Mouse (Mus musculus) CH12F3 (cell line): Measurements from ENCODE around the gene Gmip.

Source experiments
- in situ Hi-C: fragments of 300-500 bp; cut with MboI; formaldehyde crosslinking; loops from 2 replicates; pipeline ENCODE4 v1.14.3; 2020; ENCODE audit warnings: low sequenced_read_pairs

The Gmip gene

DNA sequence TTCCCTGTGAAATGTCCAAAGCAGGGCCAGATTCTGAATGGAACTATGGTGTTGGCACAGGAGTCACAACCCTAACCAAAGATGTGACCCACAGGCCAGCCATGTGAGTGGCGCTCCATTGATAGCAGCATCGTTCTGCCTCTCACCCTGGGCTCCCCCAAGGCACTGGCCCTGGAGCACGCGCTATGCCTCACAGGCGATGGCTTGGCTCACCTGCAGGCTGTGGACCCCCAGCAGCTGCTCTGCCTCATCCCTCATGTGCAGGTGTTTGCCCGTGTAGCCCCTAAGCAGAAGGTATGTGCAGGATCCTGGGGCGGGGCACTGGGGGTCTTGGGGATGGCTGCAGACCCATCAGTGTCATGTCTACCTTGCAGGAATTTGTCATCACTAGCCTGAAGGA, 5.1 kb upstream of the Gmip start:
- in situ Hi-C loops, result no loop called here

DNA sequence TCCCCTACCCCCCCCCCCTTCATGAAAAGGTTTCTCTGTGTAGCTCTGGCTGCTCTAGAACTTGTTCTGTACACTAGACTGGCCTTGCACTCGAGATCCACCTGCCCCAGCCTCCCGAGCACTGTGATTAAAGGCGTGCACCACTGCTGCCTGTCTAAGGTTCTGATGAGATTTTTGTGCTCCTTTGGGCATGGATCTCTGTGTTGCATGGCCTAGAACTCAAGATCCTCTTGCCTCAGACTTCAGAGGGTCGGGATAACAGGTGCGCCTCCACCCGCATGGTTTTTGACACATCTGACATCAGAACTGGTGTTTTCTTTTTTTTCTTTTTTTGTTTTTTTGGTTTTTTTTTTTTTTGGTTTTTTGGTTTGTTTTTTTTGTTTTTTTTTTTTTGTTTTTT, 3.9 kb upstream of the Gmip start:
- in situ Hi-C loops, result no loop called here

DNA sequence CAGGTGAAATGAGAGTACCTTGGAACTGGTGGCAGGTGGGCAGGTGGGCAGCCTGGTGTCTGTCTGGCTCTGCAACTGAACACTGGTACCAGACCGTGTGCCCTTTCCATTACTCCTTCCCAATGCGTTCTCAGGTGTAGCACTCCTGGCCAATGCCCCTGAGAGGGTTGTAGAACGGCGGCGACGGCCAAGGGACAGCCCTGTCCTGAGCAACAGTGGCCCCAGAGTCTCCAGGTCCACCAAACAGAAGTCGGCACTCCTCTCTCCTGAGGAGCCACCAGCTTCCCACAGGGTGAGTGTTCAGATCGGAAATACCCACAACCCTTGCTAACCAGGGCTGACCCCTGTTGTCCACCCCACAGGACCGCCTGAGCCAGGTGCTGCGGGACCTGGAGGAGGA, 3.4 kb upstream of the Gmip start:
- in situ Hi-C loops, result no loop called here

DNA sequence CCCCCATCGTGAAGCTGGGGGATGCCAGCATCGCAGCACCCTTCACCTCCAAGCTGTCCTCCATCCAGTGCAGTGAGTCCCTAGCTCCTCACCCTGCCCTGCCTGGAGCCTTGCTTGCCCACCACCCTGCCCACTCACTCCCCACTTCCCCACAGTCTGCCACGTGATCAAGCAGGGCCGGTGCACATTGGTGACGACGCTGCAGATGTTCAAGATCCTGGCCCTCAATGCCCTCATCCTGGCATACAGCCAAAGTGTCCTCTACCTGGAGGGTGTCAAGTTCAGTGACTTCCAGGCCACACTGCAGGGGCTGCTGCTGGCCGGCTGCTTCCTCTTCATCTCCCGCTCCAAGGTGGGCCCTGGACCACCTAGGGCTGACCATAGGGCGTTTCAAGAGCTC, 3.0 kb upstream of the Gmip start:
- in situ Hi-C loops, result no loop called here

DNA sequence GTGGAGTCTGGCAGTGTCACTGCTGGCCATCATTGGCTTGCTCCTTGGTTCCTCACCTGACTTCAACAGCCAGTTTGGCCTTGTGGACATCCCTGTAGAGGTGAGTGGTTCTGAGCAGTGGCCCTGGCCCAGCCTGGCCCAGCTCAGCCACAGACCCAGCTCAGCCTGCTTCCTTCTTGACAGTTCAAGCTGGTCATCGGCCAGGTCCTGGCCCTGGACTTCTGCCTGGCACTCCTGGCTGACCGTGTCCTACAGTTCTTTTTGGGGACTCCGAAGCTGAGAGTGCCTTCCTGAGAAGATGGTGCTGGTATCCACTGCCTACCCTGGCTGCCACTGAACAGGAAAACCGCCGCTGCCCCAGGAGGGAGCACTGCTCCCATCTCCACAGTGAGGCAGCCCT, 1.2 kb upstream of the Gmip start:
- in situ Hi-C loops, result no loop called here

DNA sequence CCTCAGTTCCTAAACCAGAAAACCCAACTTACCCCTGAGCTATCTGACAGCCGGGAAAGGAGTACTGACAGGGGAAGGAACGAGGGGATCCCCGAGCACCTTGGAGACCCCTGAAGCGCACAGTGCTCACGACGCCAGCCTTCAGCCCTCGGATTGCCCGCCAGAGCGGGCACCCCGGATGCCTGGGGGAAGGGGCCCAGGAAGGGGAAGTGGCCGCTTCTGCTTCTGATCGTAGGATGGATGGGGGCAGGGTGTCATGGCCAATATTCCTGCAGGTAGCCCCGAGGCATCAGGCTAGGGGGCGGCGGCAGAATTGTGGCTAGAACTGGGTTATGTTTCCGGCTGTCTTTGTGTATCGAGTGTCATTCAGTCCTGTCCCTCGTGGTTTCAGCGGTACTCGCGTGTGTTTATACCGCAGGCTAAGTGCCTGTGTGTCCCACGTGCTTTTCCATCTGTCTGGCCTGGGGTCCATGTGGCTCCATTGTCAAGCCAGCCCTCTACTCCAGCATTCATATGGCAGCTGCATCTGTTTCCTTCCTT, 455 bp downstream of the Gmip start:
- in situ Hi-C loops, result no loop called here

DNA sequence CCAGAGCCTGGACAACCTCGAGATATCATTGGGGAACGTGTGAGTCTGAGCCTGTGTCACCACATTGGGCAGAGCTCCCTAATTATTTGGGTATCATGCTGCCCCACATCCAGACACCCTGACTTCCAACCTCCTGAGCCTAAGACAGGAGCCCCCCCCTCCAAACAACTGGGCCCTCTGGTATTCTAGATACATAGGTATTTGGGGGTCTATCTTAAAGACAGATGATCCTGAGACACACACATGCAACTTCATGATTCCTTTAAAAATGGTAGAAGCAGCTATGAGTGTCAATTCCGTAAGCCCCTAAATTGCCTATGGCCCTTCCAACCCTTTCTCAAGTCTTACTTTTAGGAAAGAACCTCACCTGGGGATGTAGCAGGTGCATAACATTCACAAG, 1.3 kb downstream of the Gmip start:
- in situ Hi-C loops, result no loop called here

DNA sequence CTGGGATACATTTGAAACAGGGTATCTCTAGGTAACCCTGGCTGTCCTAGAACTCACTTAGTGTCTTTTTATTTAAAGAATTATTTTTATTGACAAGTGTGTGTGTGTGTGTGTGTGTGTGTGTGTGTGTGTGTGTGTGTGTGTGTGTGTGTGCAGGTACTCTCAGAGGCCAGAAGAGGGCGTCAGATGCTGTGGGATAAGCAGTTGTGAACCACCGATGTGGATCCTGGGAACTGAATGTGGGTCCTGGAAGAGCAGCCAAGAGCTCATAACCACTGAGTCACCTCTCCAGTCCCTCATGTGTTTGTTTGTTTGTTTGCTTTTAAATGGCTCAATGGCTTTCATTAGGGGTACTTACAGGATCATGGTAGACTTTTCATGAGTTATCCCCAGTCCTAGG, 6.4 kb downstream of the Gmip start:
- in situ Hi-C loops, result no loop called here

DNA sequence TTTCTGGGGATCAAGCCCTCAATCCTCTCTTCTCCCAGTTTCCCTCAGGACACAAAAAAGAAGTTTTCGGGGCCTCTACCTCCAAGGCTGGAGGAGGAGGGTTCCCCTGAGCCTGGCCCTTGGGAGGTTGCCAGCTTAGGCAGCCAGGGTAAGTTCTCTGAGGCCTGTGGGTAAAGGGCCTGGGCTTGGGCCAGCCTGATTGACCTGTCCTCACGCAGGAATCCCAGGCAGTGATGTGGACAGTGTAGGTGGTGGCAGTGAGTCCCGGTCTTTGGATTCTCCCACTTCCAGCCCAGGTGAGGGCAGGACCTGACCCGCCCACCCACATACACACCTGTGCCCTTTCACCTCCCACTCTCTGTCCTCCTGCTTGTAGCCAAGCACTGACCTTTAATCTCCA, 6.9 kb downstream of the Gmip start:
- in situ Hi-C loops, result no loop called here

DNA sequence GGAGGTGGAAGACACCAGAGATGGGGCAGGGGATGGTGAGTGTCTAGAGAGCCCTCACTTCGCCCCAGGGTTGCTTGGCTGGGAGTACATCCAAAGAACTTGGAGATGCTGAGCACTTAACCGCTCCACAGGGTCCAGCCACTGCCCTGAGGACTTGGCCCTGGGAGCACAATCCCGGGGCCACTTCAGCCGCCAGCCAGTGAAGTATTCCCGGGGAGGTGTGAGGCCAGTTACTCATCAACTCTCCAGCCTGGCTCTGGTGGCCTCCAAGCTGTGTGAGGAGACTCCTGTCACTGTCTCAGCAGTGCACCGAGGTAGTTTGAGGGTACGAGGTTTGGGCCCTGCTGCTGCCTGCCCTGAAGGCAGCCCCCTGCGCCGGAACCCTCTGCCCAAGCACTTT, 12.0 kb downstream of the Gmip start:
- in situ Hi-C loops, result no loop called here

DNA sequence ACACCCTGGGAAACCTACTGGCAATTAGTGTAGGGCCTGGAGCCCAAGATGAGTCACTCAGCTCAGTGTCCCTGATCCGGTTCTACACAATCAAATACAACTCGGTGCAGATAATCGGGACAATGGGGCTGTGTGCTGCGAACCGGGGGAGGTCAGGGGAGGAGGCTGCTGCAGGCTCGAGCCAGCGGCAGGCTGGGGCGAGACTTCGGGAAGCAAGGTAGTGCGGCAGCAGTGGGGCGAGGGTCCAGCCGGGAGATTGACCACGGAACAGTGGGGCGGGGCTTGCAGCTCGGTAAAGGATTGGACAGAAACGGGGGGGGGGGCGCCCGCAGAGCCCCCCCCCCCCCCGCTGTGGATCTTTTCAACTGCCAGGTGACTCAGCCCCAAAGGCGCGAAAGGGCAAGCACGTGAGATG, 13.5 kb downstream of the Gmip start:
- in situ Hi-C loops, result no loop called here

DNA sequence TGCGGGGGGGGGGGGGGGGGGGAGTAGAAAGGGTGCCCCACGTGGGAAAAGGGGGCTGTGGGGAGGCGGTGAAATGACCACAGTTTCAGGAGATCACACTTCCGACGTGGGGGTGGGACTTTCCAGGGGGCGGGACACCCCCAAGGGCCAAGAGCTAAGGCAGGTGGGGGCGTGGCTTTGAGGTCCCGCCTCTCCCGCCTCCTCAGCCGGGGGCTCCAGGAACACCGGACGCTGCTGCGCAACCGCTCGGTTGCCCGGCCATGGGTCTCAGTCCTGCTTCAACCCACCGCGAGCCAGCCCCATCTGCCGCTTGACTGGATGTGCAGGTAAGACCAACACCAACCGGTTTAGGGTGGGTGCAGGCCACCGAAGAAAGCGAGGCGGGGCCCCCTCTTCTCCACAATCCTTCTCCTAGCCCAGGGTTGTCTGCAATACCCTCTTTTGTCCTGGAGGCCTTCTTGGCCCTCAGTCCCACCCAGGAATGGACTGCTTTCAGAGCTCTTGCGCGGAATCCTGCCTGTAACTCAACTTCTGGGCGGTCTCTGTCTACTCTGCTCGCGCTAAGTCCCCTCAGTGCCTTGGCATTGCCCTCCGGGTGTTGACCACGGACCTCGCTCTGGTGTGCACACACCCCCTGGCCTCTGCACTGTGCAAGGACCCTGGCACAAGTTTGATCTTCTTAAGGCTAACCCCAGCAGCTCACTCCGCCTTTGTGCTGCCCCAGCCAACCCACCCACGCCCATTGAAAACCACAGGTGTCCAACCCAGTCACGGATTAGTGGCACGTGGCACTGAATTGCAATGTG, 14.1 kb downstream of the Gmip start, which contains the start of gene Lpar2:
Lpar2 (plus strand) TSS at position 44 of the 806 bp plus-strand sequence.
- in situ Hi-C loops, result no loop called here

DNA sequence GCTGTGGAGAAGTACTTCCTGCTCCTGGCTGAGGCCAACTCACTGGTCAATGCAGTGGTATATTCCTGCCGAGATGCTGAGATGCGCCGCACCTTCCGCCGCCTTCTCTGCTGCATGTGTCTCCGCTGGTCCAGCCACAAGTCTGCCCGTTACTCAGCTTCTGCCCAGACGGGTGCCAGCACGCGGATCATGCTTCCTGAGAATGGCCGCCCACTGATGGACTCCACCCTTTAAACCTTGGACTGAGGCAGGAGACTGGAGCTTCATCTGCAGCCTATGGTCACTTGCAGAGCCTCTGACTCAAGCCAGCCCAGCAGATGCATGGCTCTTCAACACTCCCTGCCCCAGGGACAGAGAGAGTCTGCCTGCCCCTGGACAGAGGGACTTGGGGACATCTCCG, 17.9 kb downstream of the Gmip start:
- in situ Hi-C loops, result no loop called here

DNA sequence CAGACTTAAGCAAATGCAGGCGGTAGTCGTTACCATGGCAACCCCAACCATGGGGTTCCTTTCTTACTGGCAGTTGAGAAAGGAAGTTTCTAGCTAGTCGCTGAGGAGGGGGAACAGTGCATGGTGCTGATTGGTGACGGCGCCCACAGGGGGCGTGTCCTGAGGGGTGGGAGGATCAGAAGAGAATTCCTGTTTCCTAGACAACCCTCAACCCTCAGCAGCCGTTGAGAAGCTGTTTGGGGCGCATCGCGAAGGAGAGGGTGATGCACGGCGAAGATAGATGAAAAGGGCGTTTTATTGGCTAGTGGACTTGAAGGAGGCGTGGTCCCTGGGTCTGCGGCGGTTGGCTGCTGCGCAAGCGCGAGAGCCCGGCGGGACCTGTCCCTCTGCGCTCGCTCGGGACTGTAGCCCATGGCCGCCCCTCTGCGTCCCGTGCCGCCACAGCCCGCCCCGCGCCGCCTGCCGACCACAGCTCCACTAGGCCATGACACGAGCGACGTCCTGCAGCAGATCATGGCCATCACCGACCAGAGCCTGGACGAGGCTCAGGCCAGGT, 23.9 kb downstream of the Gmip start, which contains the start of gene Pbx4:
Pbx4 (plus strand) TSS at position 194 of the 556 bp plus-strand sequence.
- in situ Hi-C loops, result no loop called here

DNA sequence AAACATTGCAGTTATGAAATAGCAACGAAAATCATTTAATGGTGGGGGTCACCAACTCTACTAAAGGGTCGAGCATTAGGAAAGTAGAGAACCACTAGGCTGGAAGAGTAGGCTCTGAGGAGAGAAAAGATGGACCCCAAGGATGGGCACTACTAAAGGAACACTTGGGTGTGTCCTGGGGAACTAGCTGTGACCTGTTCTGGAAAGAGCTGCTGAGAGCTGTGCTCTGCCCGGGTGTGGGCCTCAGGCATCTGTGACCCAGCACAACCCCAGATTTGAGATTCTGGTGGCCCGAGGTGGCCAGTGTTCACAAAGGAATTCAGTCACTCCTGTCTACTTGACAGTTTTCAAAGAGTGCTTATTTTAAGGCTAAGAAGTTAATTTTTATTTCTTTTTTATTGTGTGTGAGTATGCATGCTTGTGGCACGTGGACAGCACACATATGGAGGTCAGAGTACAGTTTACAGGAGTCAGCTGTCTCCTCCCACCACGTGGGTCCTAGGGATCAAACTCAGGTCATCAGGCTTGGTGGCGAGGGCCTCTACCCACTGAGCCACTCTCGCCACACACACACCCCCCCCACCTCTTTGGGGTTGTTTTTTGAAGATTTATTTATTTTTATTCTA, 28.7 kb downstream of the Gmip start:
- in situ Hi-C loops, result no loop called here

DNA sequence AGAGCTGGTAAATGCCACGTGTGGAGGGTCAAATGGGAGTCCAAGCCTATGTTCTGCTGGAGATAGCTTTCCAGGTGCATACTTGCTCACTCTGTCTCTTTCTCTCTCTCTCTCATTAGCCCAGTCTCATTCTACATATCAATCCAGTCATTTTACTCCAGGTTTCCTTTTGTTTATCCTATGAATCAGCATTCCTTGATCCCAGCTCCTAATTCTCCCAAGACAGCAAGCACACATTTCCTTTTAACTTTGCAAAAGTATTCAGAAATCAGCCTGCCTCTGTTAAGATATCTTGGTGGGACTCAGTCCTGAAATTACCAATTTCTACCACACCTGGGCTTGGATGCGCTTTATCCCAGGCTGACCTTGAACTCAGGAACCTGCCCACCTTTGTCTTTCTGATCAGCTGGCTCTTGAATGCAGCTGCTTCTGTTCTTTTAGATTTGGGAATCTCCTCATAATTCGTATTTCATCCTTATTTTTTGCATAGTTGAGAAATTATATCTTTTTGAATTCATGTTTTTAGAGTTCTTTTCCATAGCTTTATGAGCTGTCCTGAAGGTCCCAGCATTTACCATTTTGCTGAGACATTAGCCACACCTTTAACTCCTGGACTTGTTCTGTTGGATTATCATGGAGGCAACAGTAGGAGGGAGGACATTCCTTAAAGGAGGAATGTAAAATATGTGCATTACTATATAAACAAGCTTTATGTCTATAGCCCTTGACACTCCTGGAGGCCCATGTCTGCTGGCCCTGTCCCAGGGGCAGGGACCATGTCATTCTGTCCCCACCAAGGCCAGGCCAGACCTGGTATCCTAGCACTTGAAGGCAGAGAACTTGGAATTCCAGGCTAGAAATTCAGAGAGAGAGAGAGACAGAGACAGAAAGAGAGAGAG, 38.9 kb downstream of the Gmip start:
- in situ Hi-C loops, result no loop called here

DNA sequence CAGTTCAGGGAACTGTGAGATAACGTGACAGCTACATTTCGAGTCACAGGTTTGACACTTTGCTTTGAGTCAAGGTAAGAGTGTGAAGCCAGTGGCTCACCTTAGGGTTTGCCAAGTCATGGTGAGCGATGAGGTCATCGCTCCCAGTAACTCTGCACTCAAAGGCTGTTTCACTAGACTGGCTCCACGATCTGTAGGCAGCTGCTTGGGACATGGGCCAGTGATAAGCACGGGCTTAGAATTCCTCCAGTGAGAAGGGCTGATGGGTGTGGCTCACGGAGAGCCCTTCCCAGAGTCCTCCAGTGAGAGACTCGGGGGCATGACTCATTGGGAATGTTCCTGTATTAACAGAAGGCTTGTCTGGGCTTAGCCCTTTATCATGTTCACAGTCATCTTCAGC, 40.5 kb downstream of the Gmip start:
- in situ Hi-C loops, result no loop called here

DNA sequence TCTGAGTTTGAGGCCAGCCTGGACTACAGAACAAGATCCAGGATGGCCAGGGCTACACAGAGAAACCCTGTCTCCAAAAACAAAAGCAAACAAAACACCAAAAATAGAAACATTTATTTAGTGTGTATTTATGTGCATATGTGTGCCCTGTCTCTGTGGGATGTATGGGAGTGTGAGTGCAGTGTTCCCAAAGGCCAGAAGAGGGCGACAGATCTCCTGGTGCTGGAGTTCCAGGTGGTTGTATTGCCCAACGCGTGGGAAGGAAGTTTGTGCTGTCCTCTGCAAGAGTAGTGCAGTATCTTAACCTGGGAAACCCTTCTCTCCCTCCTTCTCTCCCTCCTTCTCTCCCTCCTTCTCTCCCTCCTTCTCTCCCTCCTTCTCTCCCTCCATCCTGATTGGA, 41.4 kb downstream of the Gmip start:
- in situ Hi-C loops, result no loop called here

DNA sequence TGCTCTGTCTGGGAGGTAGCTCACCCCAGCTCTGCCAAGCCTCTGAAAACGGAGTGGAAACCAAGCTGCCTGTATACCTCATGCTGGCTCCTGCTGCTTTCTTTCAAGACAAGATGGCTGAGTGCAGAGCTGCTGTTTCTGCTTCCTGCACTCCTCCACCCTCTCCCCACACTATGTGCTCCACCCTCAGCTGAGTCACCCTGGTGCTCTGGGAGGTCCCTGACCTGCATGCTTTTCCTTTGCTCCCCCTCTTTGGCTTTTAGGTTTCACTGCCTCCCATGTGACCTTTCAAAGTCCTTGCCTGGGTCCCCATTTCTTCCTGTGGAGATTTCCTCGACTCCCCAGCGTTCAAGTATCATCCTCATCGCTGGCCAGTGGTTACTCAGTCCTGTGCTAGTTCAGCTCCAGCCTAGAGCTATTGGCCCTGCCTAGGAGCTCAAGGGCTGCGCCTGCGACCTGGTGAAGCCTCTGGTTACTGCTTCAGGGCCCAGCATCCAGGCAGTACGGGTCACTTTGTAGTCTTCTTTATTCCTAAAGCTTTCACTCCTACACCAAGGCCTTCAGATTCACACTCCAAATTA, 42.5 kb downstream of the Gmip start:
- in situ Hi-C loops, result no loop called here

DNA sequence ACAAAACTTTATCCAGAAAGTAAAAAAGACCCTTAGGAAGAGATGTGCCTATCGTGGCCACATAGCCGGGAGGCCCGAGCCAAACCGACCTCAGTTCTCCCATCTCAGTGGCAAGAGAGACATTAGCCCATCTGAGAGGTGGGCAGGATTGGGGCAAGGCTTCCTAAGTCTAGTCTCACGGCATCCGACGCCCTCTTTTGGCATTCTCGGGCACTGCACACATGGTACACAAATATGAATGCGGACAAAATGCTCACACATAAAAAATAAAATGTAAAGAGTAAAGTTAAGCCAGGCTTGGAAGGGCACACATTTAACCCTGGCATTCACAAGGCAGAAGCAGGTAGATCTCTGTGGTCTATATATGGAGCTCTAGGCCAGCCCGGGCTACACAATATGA, 45.4 kb downstream of the Gmip start:
- in situ Hi-C loops, result no loop called here

DNA sequence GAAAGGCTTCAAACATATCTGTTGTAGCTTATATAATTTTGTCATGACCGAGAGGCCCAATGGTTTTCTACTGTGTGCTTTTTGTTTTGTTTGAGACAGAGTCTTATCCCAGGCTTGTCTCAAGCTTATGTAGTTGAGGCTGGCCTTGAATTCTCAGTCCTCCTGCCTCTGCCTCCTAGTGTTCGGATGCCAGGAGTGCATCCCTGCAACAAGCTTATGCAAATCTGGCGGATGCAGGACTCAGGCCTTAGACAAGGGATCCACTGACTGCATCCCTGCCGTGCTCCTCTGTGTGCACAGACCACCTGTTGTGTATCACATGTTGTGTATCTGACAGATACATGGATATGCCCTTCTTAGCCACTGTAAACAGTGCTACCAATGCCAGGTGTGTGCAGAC, 52.3 kb downstream of the Gmip start:
- in situ Hi-C loops, result no loop called here
